Mouse (Mus musculus): ENCODE data around the gene Fxyd2.

The Fxyd2 gene

DNA sequence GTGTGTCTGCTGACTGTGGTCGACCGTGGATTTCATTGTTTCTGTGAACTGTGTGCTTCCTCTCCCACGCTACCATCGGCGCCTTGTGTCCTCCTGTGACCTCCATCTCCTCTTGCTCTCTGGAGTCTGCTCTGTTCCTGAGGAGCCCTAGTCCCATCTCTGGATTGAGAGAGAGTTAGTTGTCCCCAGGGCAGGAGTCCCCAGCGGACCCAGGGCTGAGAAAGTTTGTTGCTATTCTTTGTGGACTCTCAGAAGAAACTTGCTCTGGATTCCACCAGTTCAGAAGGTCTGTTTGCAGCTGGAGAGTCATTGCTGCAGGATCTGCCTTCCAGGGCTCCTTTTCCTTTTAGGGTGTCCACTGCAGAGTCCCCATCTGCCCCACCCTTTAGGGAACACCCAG, 4.3 kb upstream of the Fxyd2 start:
- DNase-seq: no peak

DNA sequence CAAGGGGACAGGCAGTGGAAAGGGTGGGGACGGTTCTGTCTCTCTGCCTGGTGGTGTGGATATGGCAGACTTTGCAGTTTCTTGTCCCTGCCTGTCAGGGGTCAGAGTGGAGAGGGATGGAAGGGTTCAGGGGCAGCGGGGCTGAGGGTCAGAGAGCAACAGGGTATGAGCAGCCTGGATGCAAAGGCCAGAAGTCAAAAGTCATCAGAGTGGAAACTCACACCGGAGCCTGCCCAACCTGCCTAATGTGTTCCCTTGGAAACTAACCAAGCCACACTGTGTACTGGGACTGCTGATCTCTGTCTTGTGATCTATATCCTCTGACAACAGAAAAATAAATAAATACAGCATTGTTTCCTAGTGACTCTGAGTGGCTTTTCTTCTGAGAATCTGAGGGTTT, 3.7 kb upstream of the Fxyd2 start:
- no peak for DNase-seq

GRCm38 (mm10) chr9:45398336-45398735, 1.1 kb upstream of the Fxyd2 start:
- DNase-seq: no peak

DNA sequence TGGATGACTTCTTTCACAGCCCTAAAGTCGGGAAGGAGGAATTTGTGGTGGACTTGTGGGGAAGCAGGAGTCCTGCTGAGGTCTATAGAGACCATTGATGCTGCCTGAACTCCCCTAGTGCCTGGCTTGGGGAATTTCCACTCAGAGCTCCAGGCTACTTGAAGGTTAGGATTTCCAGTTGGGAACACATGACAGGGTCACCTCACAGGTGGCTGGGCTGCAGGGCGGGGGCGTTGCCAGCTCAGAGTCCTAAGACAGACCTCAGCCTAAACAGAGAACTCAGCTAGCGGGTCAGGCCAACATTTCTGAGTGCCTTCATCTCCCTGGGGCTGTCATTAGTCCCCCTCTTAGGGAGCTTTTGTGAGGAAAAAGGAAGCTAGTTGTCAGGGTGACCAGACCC, 2.4 kb downstream of the Fxyd2 start:
- no peak for DNase-seq

GRCm38 (mm10) chr9:45402957-45403356, 3.5 kb downstream of the Fxyd2 start:
- DNase-seq: no peak

DNA sequence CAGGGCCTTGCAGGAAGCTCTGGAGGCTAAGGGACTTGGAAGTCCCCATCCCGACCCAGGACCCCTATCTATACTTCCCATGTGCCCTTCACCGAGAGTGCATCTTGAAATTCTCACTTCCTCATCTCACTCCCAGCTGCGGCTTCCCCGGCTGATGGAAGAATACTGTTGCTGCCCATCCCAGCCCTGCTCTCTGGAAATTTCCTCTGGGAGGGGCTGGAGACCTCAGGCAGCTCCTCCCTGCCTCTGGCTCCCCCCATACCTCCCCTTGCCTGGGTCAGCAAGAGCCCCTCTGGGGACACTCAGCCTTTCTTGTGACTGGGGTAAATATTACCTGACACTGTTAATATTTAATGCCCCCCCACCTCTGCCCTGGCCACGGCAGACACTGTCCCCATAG, 6.2 kb downstream of the Fxyd2 start:
- no peak for DNase-seq

GRCm38 (mm10) chr9:45406808-45407207, 7.3 kb downstream of the Fxyd2 start:
- no peak for DNase-seq

- DNase-seq: peak; percentile 27 to 29
Measured at GRCm38 (mm10) chr9:45407706-45408675, 8.5 kb downstream of the Fxyd2 start.

DNA sequence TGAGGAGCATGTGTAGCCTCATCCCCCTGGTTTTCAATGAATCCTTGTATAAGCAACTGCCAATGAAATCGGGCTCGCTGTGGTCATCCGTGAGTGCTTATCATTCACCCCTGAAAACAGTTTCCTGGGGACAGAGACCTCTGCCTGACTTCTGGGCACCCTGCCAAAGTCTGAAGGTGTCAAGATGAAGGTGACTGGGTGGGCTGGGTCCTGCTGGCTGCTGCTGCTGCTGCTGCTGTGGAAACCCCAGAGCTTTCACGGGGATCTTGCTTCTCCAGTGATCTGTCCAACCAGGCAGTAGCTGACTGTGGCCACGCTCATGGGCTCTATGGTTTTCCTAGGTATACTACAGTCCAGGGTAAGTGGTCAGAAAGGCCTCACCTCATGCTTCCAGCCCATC, 10.7 kb downstream of the Fxyd2 start:
- no peak for DNase-seq

- DNase-seq: no peak
Measured at GRCm38 (mm10) chr9:45410614-45411013, 11.1 kb downstream of the Fxyd2 start.

- no peak for DNase-seq
Measured at GRCm38 (mm10) chr9:45411111-45411510, 11.6 kb downstream of the Fxyd2 start.

GRCm38 (mm10) chr9:45411803-45412202, 12.3 kb downstream of the Fxyd2 start:
- DNase-seq: no peak

DNA sequence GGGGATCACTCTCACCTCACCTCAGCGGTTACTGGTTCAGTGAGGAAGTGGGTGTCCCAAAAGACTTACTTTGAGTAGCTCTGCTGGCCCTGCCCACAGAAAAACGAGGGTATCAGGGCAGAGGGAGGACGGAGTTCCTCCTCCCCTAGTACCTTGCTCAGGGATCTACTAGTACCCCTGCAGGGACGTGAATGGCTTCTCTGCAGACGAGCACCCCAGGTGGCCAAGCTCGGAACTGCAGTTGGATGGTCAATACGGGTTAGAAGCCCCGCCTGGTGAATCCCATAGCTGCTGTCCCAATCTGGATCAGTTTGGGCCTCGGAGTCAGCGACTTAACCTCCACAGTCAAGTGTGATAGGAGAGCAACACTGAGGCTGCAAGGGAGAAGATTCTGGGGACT, 12.8 kb downstream of the Fxyd2 start:
- DNase-seq: peak; percentile 69 to 75

- DNase-seq: no peak
Measured at GRCm38 (mm10) chr9:45412700-45413477, 13.4 kb downstream of the Fxyd2 start.

- DNase-seq: no peak
Measured at GRCm38 (mm10) chr9:45413478-45414140, 14.1 kb downstream of the Fxyd2 start.

GRCm38 (mm10) chr9:45415912-45416311, 16.4 kb downstream of the Fxyd2 start:
- DNase-seq: no peak

- peak in 1 of 2 experiments; percentile 28 for DNase-seq
Measured at GRCm38 (mm10) chr9:45417245-45417644, 17.8 kb downstream of the Fxyd2 start.

DNA sequence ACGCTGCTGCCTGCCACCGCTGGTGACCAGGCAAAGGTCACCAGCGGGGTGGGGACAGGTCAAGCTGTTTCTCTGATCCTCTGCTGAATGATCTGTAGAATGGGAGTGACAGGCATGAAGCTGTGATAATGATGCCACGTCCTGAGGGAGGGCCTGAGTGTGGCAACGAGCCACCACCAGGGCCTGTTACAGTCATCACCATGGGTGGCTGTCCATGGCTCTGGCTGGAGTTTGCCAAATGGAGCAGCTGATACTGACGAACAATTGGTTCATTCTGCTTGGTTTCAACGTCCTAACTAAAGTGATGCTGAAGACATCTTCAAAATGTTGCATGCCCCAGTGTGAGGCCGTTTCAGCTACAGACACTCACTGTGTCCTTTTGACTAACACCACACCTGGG, 18.8 kb downstream of the Fxyd2 start:
- DNase-seq: no peak

- DNase-seq: no peak
Measured at GRCm38 (mm10) chr9:45421209-45421608, 21.7 kb downstream of the Fxyd2 start.

DNA sequence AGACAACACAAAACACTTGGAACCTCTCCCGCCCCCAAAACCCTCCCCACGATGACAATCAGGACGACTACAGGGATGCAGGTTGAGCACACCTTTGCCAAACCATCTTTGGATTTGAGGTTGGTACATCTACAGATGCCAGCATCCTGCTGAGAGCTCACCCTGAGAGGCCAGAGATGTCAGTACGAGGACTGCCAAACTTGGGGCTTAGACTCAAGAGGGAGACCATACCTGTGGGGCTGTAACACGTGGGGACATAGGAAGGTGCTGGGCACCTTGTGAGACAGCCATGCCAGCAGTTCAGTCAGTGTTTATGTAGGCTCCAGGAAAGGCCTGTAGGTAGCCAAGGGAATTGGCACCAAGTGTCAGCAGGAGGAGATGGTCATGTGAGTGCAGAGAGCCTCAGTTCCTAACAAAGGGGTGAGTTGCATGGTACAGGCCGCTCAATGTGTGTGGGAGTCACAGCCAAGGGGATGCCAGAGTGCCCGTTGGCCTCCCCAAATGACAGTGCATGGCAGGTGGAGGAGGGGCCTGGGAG, 23.4 kb downstream of the Fxyd2 start:
- DNase-seq: no peak

DNA sequence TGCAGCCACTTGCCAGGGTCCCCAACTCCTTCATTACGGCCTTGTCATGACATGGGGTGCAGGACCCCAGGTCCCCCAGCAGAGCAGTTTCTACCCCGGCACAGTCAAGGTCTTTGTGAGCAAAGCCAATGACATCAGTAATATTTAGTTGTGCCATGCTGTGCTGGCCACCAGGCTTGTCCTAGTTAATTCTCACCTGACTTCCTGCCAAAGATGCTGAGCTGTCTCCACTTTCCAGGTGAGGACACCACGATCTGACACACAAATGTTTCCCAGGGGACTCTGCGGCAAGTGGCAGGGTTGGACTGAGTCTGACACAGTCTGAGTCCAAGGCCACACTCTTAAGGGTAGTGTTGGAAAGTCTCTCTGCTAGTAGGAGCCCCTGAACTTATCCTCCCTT, 27.0 kb downstream of the Fxyd2 start, which contains the start of gene Dscaml1:
Gene Dscaml1 (plus strand): TSS at position 173 of the 400 bp plus-strand sequence.
- no peak for DNase-seq

- DNase-seq: no peak
Measured at GRCm38 (mm10) chr9:45429392-45429791, 29.9 kb downstream of the Fxyd2 start.
